Mouse (Mus musculus): ENCODE results near the gene Gm5136.
A peak's percentile ranks its signal among the peaks of the same experiment; 100 is the strongest.

Gene Gm5136

DNA sequence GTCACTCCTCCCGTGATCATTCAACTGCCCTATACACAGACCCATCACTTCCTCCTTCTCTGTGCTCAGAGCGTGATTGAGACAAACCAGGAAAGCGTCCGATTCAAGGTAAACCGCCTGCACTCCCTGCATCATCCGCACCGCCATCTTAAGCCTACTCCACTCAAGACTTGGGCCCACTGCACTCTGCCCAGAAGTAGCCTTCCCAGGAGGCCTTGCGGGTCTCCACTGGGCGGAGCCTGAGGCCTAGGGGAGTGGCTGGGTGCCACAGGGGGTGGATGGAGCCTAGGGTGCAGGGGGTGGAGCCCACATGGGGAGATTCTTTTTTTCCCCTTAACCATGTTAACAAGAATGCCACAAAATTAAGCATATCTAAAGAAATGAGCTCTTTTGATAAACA is at the start of gene Gm5136:
Gene Gm5136, minus strand, starts transcription at position 215 of the 400 bp plus-strand sequence.
- no peak for DNase-seq (ENCODE audit: low spot score in 2 of 2)

DNA sequence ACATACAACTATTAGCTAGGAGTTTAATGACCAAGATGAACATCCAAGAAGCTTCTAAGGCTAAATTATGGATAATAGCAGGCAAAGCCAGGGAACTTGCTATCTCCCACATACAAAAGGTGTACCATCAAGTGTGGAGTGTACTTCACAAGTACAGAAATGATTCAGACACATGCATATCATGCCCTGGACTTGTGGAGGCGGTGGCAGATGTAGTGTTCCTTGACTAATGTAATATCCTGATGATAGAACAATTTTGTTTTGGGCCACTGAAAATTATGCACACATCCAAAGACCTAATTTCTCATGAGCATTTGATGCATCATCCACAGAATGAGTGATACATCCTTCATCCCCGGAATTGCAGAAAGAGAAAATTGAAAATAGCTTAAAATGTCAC is 43.8 kb upstream of the Gm5136 start:
- DNase-seq (ENCODE audit: low spot score in 2 of 2) = no peak

DNA sequence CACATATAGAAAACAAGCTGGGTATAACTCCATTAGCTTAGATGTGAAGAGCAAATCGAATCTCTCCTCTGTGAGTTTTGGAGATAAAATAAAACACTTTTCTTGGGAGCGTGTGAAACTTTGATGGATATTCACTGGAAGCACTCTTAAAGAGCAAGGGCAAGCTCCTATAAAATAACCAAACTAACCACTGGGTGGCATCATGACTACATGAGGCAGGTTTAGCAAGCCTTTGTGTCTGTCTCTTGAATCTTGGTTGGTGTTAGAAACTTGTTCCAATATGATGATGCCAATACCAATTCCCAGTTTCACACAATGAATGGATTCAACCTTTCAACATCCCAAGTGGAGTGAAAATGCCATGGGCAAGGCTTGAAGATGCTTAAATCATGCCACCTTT is 34.0 kb upstream of the Gm5136 start:
- DNase-seq (ENCODE audit: low spot score in 2 of 2) = no peak

DNA sequence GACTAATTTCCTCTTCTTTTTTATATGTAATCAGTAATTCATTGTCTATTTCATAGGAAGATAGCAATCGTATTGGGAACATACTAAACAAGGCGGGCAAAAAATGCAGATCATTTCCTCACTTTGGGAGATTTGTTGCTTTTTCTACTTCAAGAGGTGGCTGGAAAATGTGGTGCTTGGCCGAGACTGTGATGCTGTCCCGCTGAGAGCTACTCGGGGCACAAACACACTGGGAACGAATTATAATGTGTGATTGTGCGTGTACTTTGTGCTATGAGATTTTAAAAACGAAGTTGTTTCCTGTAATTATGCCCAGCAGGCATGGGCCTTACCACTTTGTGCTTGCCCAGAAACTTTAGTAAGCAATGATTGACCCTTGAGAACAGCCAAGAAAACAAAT is 29.0 kb upstream of the Gm5136 start:
- DNase-seq (ENCODE audit: low spot score in 2 of 2) = no peak

DNA sequence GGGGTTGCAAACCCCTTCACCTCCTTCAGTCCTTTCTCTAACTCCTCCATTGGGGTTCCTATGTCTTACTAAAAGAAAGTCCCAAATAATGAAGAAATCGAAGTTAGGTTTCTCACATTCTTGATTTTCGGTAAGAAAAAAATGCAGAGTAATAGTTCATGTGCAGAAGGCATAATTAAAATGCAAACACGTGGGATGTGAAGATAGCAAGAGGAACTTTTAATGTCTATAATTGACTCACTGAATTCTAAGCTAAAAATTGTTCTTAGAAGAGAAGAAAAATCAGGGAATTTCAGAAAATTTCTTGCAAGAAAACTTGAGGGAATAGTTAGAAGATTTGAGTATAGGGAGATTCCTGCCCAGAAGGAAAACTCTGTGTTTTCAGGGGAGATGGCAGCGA is 26.4 kb upstream of the Gm5136 start:
- no peak for DNase-seq (ENCODE audit: low spot score in 2 of 2)

DNA sequence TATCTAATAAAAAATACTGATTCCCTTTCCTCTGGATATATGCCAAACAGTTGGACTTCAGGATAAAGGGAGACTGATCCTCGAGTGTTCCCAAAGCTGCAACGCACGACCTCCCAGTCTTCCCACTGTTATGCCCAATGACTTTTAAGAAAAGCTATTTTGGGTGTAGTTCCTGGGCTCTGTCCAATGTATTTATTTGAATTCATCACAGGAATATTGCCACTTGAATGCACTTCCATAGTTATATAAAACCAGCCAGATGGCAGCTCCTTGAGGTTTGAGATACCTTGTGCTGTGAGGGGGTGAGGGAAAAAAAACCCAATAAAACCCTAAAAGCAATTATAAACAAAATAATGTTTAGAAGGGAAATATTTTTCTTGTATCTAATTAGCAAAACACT is 24.9 kb upstream of the Gm5136 start:
- DNase-seq (ENCODE audit: low spot score in 2 of 2) = no peak

DNA sequence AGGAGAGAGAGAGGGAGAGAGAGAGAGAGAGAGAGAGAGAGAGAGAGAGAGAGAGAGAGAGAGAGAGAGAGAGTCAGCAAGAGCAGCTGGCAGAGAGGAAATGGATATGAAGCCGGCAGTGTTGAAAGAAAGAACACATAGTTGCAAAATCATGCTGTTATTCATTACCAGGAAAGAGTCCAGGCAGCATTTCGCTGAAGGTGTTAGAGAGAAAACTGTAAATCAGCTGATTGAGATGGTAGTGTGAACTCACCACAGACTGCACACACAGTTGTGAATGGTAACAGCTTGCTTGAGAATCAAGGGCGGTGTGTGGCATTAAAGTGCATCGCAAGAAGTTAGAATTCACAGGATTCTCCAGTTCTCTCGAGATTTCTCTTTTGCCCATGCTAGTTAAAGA is 10.6 kb upstream of the Gm5136 start:
- no peak for DNase-seq (ENCODE audit: low spot score in 2 of 2)

DNA sequence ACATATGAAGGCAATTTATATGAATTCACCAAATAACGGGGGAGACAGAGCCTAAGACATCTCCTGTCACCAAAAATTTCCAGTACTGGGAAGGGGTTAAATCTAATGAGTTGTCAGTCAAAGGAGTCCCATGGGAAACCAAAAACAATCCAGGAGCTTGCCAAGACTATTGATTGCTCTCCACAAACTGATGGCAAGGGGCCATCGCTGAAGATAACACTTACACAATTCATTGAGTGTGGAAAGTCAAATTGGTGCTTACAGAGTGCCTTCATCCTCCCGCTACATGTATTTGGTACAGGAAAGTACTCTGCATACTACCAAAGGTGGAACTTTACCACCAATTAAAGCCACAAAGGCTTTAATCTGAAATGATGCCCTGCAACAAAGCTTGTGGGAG is 5.7 kb upstream of the Gm5136 start:
- no peak for DNase-seq (ENCODE audit: low spot score in 2 of 2)

DNA sequence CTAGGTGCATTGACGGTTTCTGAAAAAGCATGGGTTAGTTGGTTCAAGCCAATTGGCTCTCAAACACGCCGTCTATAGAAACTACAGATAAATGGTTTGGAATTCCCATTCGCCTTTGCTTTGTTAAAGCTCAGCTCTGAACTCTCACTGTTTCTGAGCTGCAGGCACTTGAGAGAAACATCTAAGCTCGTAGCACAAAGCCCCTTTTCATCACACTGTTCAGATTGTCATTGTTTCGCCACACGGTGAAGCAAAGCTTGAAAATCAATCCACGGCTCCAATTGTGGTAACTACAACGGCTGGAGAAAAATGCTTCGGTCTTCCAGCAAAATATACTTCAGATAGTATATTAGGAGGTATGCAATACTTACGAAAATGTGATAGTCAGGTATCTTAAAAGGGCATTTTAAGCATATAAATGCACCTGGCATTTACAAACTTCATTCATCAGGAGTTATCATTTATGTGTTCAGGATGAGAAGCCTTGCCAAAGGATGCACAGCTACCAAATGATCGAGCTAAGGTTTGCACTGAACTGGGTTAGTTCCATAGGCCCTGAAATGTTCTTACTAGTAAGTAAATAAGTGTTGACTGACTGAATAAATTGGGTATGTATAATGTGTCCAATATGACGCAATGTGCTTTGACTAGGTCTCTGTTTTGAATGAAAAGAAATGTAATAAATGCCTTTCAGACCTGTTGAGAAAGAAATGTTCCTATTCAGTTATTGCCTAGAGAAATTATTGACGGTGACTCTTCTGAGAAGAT is 1.6 kb upstream of the Gm5136 start:
- DNase-seq (ENCODE audit: low spot score in 2 of 2) = no peak

DNA sequence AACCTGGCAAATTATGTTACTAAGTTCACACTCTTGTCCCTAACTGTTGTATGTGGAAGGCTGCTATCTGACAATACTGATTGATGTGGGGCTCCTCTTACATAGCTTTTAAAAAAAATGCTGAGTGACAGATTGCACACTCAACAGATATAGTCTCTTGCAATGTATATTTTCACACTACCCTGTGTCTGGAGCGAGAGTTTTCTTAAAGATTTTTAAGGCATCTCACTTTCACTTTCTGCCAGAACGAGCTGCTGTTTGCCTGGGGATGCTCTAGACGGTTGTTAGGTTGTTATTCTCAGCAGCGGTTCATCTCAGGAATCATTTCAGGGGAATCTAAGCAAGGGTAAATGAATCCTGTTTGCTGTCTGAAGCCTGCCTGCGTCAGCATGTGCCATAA is 2.9 kb downstream of the Gm5136 start:
- DNase-seq (ENCODE audit: low spot score in 2 of 2) = no peak

DNA sequence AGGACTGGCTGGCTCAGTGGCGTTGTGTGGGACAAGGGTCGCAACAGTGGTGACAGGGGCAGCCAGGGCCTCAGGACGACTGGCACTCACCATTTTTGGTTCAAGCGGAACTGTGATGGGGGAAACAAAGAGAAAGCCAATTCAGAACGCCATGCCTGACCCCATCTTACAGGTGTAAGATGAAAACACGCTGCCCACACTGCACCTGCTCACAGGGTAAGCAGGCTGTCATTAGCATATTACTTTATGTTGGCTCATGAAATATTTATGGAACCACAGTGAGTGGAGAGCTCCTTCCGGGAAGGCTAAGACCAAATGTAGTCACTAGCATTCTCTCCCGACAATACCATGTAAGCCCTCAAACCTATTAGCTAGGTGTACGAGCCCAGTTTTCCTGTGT is 9.0 kb downstream of the Gm5136 start:
- no peak for DNase-seq (ENCODE audit: low spot score in 2 of 2)

DNA sequence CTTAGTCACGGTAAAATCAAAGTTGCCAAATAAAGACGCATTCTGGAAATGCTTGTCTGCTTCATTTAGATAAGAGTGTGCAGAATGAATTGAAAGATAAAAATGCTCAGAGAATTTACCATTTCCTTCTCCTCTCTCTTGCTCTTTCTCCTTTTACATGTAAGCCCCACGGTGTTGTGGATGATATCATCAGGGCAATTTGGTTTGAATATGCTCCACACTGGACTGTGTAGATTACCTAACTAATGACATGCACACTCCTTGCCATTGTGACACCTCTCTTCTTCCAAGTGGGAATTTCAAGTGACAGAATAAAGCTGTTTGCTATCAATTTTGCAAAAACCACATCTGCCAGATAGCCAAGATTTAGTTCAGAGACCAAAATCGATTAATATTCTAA is 13.3 kb downstream of the Gm5136 start:
- DNase-seq (ENCODE audit: low spot score in 2 of 2) = no peak

DNA sequence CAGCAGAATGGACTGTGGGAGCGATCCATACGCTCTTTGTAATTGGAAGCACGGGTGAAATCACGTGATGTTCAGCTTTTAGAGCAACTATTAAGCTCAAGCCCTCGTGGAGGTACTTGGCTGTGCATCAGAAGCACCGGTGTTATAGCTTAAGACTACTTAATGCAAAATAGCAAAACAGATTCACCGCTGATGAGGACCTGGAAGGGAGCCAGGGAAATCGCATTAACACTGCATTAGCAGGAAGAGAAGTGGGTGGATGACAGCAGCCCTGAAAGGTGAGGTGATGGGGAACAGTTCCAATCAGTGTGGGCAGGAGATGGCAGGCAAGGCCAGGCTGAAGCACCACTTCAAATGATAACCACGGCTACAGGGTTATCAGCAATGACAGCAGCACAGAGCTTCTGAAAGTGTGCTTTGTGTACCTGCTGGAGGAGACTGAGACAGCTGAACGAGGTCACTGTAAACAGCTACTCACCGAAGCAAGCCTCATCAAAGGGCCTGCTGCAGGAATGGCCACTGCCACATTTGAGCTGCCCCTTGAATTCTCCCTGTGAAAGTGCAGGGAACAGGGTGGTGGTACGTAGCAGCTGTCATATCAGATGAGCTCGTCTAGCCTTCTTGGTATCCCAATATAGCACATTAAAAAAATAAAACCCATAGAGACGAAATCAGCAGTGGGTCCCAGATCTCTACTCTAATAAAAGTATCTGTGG is 20.1 kb downstream of the Gm5136 start:
- DNase-seq (ENCODE audit: low spot score in 2 of 2) = peak in 1 of 2 experiments; percentile 61

DNA sequence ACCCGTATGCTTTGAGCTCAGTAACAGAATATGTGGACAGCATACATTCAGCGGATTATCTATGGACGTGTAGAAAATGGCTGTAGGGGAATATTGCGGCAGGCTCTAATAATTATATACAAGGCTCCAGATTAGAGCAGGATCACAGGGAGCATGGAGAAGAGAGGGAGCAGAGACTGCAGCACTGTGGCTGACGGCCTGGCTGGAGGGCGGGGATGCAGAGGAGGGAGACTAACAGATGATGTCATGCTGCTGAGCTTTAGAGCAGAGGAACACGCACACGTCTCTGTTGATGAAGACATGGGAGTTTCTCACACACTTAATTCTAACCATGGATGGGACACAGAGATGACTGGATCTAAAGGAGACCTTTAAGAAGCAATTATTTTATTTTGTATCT is 22.9 kb downstream of the Gm5136 start:
- no peak for DNase-seq (ENCODE audit: low spot score in 2 of 2)

DNA sequence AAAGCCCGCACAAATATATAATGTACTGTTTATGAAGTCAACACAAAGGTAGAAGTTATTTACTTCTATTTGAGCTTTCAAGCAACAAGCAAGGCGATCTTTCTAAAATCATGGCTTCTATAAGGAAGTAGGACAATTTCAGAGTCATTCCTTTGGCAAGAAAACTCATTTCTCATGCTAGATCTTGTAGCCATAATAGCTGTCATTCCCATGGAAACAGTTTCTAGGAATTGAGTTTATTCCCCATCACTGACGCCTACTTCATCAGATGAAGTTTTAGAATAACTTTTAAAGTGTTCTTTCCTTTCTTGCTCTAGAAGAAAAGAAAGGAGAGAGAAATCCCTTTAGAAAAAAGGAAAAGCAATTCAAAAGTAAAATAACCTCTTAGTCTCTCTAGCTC is 31.0 kb downstream of the Gm5136 start:
- no peak for DNase-seq (ENCODE audit: low spot score in 2 of 2)

DNA sequence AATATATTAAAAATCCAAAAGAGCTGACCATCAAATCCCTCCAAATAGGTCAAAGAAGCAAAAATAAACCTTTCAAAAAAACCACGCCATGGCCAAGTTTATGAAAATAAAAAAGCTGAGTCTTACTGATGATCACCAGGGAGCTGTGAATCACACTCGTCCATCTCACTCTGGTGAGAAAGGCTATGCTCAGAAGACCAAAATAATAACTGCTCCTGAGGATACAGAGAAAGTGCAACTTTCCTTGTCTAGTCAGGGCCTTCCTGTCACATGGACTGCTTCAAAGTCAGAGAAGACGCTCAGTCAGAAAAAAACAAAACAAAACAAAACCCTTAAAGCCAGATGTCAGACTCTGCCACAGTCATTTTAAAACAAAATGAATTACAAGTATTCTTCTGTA is 39.7 kb downstream of the Gm5136 start:
- DNase-seq (ENCODE audit: low spot score in 2 of 2) = no peak

DNA sequence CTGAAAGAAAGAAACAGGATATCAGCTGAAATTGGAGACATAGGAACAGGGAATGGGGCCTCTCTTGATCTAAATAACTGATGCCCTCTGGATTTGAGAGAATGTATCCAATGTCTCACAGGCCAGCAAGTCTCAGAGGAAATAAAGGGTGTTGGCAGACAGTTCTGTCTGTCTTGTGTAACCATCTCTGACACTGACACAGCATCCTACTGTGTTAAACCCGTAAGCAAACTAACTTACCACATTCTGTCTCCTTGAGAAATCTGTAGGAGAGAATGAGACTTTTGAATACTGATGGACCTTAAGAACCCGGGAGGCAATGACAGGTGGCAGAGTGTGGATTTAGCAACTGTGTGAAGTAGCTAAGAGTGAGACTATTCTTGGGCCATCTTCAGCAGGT is 41.7 kb downstream of the Gm5136 start:
- DNase-seq (ENCODE audit: low spot score in 2 of 2) = no peak

DNA sequence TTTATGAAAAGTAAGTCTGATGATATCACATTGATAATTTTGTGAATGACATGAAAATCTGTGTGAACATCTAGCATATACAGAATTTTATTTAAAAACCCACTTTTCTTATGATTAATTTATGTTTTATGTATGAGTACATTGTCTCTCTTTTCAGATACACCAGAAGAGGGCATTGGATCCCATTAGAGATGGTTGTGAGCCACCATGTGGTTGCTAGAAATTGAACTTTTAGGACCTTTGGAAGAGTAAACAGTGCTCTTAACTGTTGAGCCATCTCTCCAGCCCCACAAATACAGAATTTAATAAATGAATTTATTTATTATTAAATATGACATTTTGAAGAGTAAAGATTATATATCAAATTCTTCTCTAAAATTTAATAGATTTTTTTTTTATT is 42.3 kb downstream of the Gm5136 start:
- no peak for DNase-seq (ENCODE audit: low spot score in 2 of 2)

DNA sequence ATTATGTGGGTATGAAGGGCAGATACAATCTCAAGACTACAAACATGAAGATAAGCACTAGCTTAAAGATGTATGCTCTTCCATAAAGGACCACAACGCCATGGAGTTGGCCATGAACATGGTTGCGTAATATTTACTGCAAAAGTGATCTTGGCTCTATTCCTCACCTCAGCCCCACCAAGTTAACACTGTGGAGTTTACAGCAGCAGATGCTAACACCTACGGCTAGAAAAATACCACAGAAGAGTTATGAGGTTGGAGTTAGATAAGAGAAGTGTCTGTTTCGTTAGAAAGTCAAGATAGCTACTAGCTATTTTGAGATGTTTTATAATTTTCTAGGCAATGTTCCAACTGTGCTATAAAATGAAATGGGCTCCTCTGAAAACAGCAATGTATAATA is 43.1 kb downstream of the Gm5136 start:
- DNase-seq (ENCODE audit: low spot score in 2 of 2) = no peak

DNA sequence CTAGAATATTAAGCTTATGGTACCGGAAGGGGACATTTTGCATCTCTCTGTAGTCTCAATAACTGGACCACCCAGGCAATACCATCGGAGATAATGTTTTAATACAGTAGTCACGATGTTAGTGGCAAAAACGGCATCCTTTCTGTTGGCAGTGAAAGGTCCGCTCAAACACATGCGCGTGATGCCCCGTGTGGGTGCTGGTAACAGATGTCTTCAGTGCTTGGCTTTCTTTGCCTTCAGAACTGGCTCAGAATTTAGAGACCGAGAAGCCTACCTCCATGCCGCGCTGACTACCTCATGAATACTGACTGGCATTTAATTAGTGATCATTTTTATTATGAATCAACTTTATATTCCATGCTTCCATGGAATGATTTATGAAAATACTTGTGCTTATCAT is 44.9 kb downstream of the Gm5136 start:
- DNase-seq (ENCODE audit: low spot score in 2 of 2) = no peak

DNA sequence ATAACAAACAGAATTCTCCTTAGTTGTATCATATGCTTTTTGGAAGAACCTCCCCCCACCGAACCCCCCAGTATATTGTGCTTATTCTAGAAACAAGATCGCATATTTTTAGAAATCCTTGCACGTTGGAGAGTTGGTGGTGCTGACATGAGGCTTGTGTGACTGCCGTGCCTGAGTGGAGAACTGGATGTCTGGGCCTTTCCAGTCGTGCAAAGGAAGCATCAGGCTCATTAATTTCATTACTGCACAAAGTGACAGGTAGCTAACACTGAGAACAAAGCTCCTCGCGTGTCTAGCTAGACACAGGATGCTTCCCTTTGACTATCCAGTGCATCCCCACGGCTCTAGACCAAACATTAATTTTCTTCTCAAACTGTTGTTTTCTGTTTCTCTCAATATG is 47.1 kb downstream of the Gm5136 start:
- no peak for DNase-seq (ENCODE audit: low spot score in 2 of 2)

DNA sequence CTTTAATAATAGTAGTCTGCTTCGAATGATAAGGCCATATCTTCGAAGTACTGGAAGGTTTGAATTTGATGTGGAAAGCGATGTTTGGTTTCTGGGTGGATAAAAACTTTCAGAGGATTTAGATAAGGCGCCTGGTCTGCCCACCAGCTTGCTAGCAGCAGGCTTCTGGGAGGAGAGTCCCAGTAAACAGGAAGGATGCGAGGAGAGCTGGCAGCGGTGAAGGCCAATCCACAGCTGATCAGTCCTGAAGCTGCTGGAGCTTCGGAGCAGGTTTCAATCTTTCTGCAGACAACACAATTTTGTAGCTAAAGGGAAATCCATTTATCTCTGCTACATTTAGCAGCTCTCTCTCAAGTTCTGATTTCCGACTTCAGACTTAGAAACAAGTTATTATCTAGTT is 47.9 kb downstream of the Gm5136 start:
- no peak for DNase-seq (ENCODE audit: low spot score in 2 of 2)

DNA sequence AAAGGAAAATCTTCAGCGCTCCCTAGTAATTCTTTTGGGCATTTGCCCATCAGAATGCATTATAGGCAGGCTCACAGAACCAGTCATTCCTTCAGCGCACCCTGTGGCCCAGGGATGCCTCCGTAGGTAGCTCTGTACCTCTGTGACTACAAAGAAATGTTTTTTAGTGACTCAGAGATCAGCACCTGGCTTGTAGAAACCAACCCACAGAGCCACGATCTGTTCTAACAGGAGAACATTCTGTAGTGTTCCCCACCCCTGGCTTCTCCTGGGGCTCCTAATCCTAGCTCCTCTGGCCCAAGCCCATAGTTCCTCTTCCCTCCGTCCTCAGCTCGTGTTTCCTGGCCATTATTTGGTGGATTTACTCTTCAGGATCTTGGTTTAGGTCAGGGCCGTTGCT is 50.8 kb downstream of the Gm5136 start:
- DNase-seq (ENCODE audit: low spot score in 2 of 2) = no peak
